Mouse (Mus musculus) neural tube, embryonic 12.5 days (tissue): ENCODE measurements around the gene Phactr3. TPM values are rescaled to one million over a fixed set of nuclear protein-coding genes. Genes with fewer than 3 reads are reported as not detected.
"Not testable (repeated sequence)": the region's sequence is repeated elsewhere in the genome, so short reads cannot be mapped to it uniquely, and the experiment has no call there.

ENCODE experiments used
- ATAC-seq: fragments of 200-750 bp; cut with Nextera tagmentation; 2 replicates; pipeline ENCODE4 v1.8.0; 2017; ENCODE audit warnings: low read depth, mild to moderate bottlenecking, moderate TSS enrichment, moderate library complexity; ENCODE audit not compliant: low FRiP score
- H3K27ac ChIP-seq: fragments of 300-500 bp; sonication (generic); 2 replicates; pipeline ENCODE4 v1.5.1; 2016
- H3K27me3 ChIP-seq: fragments of 300-500 bp; sonication (generic); replicated peaks from 2 replicates; pipeline ENCODE4 v1.6.1; 2016; ENCODE audit warnings: mild to moderate bottlenecking
- H3K36me3 ChIP-seq: fragments of 300-500 bp; sonication (generic); 2 replicates; pipeline ENCODE4 v1.6.1; 2016; ENCODE audit warnings: mild to moderate bottlenecking
- H3K4me1 ChIP-seq: fragments of 300-500 bp; sonication (generic); 2 replicates; pipeline ENCODE4 v1.6.1; 2016
- H3K4me2 ChIP-seq: fragments of 300-500 bp; sonication (generic); replicated peaks from 2 replicates; pipeline ENCODE4 v1.6.1; 2016; ENCODE audit warnings: mild to moderate bottlenecking
- H3K4me3 ChIP-seq: fragments of 300-500 bp; sonication (generic); 2 replicates; pipeline ENCODE4 v1.5.1; 2016
- H3K9ac ChIP-seq: fragments of 300-500 bp; sonication (generic); 2 replicates; pipeline ENCODE4 v1.6.1; 2016; ENCODE audit warnings: mild to moderate bottlenecking
- H3K9me3 ChIP-seq: fragments of 300-500 bp; sonication (generic); 2 replicates; pipeline ENCODE4 v1.6.1; 2016; ENCODE audit warnings: mild to moderate bottlenecking
- WGBS: fragments of 180-500 bp; shearing (Covaris S2); methylation state at CpG from one replicate; pipeline ENCODE4 v1.1.7; 2016; 5-methylcytosine and 5-hydroxymethylcytosine counted together
- polyA plus RNA-seq: library from polyadenylated mRNA; unstranded; fragments of >200 nt; fragmentation: Nextera tagmentation; extraction: Ambion mirVana; gene quantifications from 2 replicates; pipeline ENCODE4 v1.2.1, GENCODE M21; 2016

Gene Phactr3
- polyA plus RNA-seq = 19.5 and 21.7 TPM in 2 replicates

DNA sequence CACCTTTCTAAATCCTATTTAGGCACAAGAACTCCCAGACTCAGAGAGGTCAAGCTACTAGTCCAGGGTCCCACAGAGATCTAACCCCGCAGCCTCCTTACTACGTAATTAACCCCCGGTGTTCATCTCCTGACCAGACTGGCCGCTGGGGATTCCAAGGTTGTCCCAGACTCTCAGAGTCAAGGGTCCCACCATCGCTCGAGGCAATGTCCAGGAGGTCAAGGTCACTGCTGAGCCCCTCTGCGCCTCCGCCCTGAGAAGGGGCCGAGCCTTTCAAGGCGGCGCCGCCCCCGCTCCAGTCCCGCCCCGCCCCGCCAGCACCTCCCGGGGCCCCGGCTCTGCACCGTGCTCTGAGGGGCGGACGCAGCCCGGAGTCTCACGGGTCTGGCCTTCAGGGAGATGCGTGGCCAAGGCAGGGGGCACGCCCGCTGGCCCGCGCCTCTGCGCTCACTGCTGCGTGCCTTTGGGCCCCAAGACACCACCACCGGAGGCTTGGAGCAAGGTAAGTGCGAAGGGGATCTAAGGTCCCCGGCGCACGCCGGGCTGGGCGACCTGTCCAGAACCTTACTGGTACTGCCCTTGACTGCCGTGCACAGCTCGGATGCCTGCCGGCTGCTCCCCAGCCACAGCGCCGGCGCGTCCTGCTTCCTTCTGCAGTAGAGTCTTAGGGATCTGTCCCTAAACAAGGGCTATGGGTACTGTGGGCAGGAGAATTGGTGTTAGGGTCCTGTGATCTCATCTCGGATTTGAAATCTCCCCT is at the start of gene Phactr3:
TSS of gene Phactr3 (plus strand) at position 175 of the 760 bp plus-strand sequence.
- H3K9ac ChIP-seq = peak within 1 kb of the TSS; percentile 58
- WGBS = under 1% methylated on average over 45 of the region's 45 CpGs
- H3K4me1 ChIP-seq = peaks cover 17% of the 10 kb centered on the region
- peak within 1 kb of the TSS; percentile 96 for H3K4me2 ChIP-seq
- H3K27ac ChIP-seq = no peak within 1 kb of the TSS
- no peaks in the 10 kb centered on the region for H3K9me3 ChIP-seq
- H3K4me3 ChIP-seq = peak within 1 kb of the TSS; percentile 39
- peaks cover 26% of the 10 kb centered on the region for H3K27me3 ChIP-seq
- ATAC-seq = peak; percentile 49; the same call in 1 of the 2 replicates
- H3K36me3 ChIP-seq = no peaks in the 10 kb centered on the region

GRCm38 (mm10) chr2:178078166-178078717 is 40.5 kb upstream of the Phactr3 start, which contains the start of gene Zfp931:
Gene Zfp931 (minus strand): TSS chr2:178078476.
- not testable (repeated sequence) for H3K36me3 ChIP-seq, ATAC-seq, H3K4me1 ChIP-seq, H3K9me3 ChIP-seq, H3K27me3 ChIP-seq, H3K27ac ChIP-seq, H3K9ac ChIP-seq
- 0% methylated on average over 9 of the region's 14 CpGs for WGBS
- H3K4me3 ChIP-seq = peak within 1 kb of the TSS; percentile 39
- peak within 1 kb of the TSS; percentile 56 for H3K4me2 ChIP-seq

GRCm38 (mm10) chr2:178089586-178089985 is 29.2 kb upstream of the Phactr3 start:
- Histone ChIP-seq H3K4me1 (no peaks in the 10 kb centered on the region), H3K36me3 (no peaks in the 10 kb centered on the region), H3K27ac (no peak overlapping the region), H3K4me2 (no peak overlapping the region), H3K9ac (no peak overlapping the region), H3K4me3 (no peak overlapping the region), H3K9me3 (no peaks in the 10 kb centered on the region), H3K27me3 (no peaks in the 10 kb centered on the region)
- ATAC-seq = no peak

GRCm38 (mm10) chr2:178098021-178098420 is 20.8 kb upstream of the Phactr3 start:
- no peak overlapping the region for H3K9ac ChIP-seq
- WGBS = 7% methylated on average over 2 of the region's 2 CpGs
- no peak for ATAC-seq
- H3K4me1 ChIP-seq = no peaks in the 10 kb centered on the region
- no peak overlapping the region for H3K27ac ChIP-seq
- no peak overlapping the region for H3K4me2 ChIP-seq
- H3K4me3 ChIP-seq = no peak overlapping the region
- no peaks in the 10 kb centered on the region for H3K27me3 ChIP-seq
- no peaks in the 10 kb centered on the region for H3K36me3 ChIP-seq
- H3K9me3 ChIP-seq = no peaks in the 10 kb centered on the region

DNA sequence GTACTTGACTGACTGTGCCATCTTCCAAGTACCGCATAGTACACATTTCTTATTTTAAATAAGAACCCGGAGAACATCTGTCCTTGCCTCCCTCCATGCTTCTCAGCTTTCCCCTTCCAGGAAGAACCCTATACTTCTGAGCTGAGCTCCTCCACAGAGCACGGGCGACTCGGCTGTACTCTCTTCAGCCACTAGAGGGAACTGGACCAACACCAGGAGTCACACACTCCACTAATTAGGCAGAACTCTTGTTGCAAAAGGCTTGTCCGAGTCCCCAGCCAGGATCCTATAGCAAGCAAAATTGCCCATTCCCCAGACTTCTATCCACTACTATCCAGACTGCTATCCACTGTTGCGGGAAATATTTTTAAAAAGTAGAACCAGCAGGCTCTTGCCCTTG is 16.8 kb upstream of the Phactr3 start:
- Histone ChIP-seq H3K9ac (no peak overlapping the region), H3K4me1 (no peaks in the 10 kb centered on the region), H3K9me3 (no peaks in the 10 kb centered on the region), H3K27me3 (no peaks in the 10 kb centered on the region), H3K4me2 (no peak overlapping the region), H3K4me3 (no peak overlapping the region), H3K27ac (no peak overlapping the region), H3K36me3 (no peaks in the 10 kb centered on the region)
- ATAC-seq = peak; percentile 83
- 17% methylated on average over 7 of the region's 7 CpGs for WGBS

DNA sequence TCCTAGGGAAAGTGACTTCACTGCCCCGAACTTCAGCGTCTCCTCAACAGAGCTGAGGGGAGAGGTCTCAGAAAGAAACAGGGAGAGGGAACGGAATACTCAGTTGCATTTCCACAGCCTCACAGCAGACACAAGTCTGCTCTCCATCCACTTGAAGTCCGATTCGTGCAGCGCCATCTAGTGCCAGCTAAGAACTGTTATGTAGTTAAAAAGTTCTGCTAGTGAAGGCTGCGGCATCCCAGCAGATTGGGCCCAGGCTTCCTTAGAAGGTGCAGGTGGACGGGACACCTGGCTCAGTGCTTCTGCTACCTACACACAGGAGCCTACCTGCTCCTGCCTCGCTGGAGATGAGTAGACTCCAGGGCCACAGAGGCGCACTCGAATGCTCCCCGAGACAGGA is 829 bp upstream of the Phactr3 start:
- 22% methylated on average over 12 of the region's 12 CpGs for WGBS
- H3K36me3 ChIP-seq = no peaks in the 10 kb centered on the region
- H3K4me2 ChIP-seq = no peak overlapping the region
- H3K4me3 ChIP-seq = no peak overlapping the region
- no peaks in the 10 kb centered on the region for H3K9me3 ChIP-seq
- ATAC-seq = no peak
- no peak overlapping the region for H3K27ac ChIP-seq
- H3K9ac ChIP-seq = no peak overlapping the region
- H3K4me1 ChIP-seq = peaks cover 17% of the 10 kb centered on the region
- H3K27me3 ChIP-seq = peaks cover 26% of the 10 kb centered on the region

- Histone ChIP-seq H3K9ac (0 out of 2 replicates have a peak overlapping the region, but pooled peaks have one; percentile 58), H3K4me3 (peak overlapping the region; percentile 39), H3K27ac (no peak overlapping the region), H3K4me1 (peaks cover 17% of the 10 kb centered on the region), H3K4me2 (peak overlapping the region; percentile 96), H3K9me3 (no peaks in the 10 kb centered on the region), H3K36me3 (no peaks in the 10 kb centered on the region), H3K27me3 (peaks cover 26% of the 10 kb centered on the region)
- 0 out of 2 replicates have a peak, but pooled peaks have one; percentile 4 for ATAC-seq
- WGBS = 24% methylated on average over 19 of the region's 19 CpGs
Measured at GRCm38 (mm10) chr2:178119561-178120355, 983 bp downstream of the Phactr3 start.

DNA sequence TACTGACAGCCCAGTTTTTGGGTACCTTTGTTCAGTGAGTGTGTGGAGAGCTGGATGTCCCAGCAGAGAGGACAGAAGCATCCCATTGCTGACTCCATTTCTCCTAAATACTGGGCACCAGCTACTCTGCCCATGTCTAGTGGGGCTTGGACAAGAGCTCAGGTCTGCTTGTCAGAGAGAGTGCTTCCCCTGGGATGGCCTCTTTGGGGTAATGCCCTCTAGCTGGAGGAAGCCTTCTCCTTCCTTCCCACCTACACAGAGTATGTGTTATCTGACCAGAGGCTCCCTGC is 1.5 kb downstream of the Phactr3 start:
- no peak overlapping the region for H3K4me2 ChIP-seq
- no peak for ATAC-seq
- no peak overlapping the region for H3K27ac ChIP-seq

GRCm38 (mm10) chr2:178120651-178121374 is 2.0 kb downstream of the Phactr3 start:
- Histone ChIP-seq H3K36me3 (no peaks in the 10 kb centered on the region), H3K4me1 (peaks cover 17% of the 10 kb centered on the region), H3K9me3 (no peaks in the 10 kb centered on the region), H3K9ac (no peak overlapping the region), H3K27me3 (peaks cover 26% of the 10 kb centered on the region), H3K4me2 (no peak overlapping the region), H3K4me3 (no peak overlapping the region), H3K27ac (no peak overlapping the region)
- WGBS = 92% methylated on average over 8 of the region's 8 CpGs
- ATAC-seq = no peak

More for the DNA sequence above, 1.5 kb downstream of the Phactr3 start:
- Histone ChIP-seq H3K4me3 (no peak overlapping the region), H3K36me3 (no peaks in the 10 kb centered on the region), H3K4me1 (peaks cover 17% of the 10 kb centered on the region), H3K9me3 (no peaks in the 10 kb centered on the region), H3K9ac (no peak overlapping the region), H3K27me3 (peaks cover 26% of the 10 kb centered on the region)

- no peak overlapping the region for H3K27ac ChIP-seq
- peaks cover 26% of the 10 kb centered on the region for H3K27me3 ChIP-seq
- no peak overlapping the region for H3K4me2 ChIP-seq
- H3K9me3 ChIP-seq = no peaks in the 10 kb centered on the region
- no peak overlapping the region for H3K9ac ChIP-seq
- ATAC-seq = no peak
- WGBS = 27% methylated on average over 2 of the region's 2 CpGs
- H3K36me3 ChIP-seq = no peaks in the 10 kb centered on the region
- peaks cover 17% of the 10 kb centered on the region for H3K4me1 ChIP-seq
- no peak overlapping the region for H3K4me3 ChIP-seq
Measured at GRCm38 (mm10) chr2:178121375-178121688, 2.6 kb downstream of the Phactr3 start.

- H3K4me3 ChIP-seq = no peak overlapping the region
Measured at GRCm38 (mm10) chr2:178121946-178122665, 3.3 kb downstream of the Phactr3 start.

More at GRCm38 (mm10) chr2:178121946-178122665, 3.3 kb downstream of the Phactr3 start:
- Histone ChIP-seq H3K27me3 (peaks cover 26% of the 10 kb centered on the region), H3K36me3 (no peaks in the 10 kb centered on the region), H3K9me3 (no peaks in the 10 kb centered on the region), H3K4me1 (peaks cover 17% of the 10 kb centered on the region), H3K27ac (no peak overlapping the region), H3K9ac (no peak overlapping the region), H3K4me2 (no peak overlapping the region)
- WGBS = 31% methylated on average over 4 of the region's 4 CpGs
- ATAC-seq = no peak
